Mouse (Mus musculus): ENCODE results near the gene Igsf21. TPM values are rescaled to one million over a fixed set of nuclear protein-coding genes. Genes with fewer than 3 reads are reported as not detected.

Igsf21 gene
- polyA plus RNA-seq, 1 experiment from 2014 or later: 8.1 TPM

DNA sequence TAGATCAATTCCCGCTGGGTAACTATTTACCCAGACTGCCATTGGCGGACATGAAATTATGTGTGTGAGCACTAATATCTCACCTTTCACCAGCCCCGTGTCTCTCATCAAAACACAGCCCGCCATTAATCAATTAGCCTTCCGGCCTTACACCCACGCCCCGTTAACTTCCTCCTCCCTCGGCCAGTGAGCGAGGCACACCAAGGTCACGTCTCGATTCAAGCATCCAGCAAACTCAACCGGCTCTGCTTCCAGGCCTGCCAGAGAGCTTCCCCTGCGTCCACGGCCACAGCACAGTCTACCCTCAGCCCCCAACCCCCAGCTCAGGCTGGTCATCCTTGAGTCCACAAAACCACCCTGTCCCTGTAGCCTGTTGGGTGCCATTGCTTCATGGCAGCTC is 32.2 kb downstream of the Igsf21 start:
- peaks cover 21% of the 10 kb centered on the region for H3K4me1 ChIP-seq (replicated peaks; ENCODE audit: control insufficient read depth, insufficient read depth, low read length)
- H3K4me2 ChIP-seq (replicated peaks; ENCODE audit: low read depth, low read length): no peak overlapping the region
- no peak overlapping the region for H3K27ac ChIP-seq (ENCODE audit: low read depth, low read length)
- H3K9ac ChIP-seq (ENCODE audit: low read depth, low read length): no peak overlapping the region
- H3K36me3 ChIP-seq (ENCODE audit: control insufficient read depth, insufficient read depth, low read length): no peaks in the 10 kb centered on the region
- no peaks in the 10 kb centered on the region for H3K9me3 ChIP-seq (ENCODE audit: control insufficient read depth, low read length)
- ATAC-seq (ENCODE audit: low FRiP score): no peak
- no peak overlapping the region for H3K4me3 ChIP-seq (ENCODE audit: low read depth, low read length)
- H3K27me3 ChIP-seq (ENCODE audit: control insufficient read depth, insufficient read depth, low read length): no peaks in the 10 kb centered on the region
- no peak for DNase-seq (ENCODE audit: low spot score)
- WGBS: 50% methylated on average over 14 of the region's 14 CpGs

DNA sequence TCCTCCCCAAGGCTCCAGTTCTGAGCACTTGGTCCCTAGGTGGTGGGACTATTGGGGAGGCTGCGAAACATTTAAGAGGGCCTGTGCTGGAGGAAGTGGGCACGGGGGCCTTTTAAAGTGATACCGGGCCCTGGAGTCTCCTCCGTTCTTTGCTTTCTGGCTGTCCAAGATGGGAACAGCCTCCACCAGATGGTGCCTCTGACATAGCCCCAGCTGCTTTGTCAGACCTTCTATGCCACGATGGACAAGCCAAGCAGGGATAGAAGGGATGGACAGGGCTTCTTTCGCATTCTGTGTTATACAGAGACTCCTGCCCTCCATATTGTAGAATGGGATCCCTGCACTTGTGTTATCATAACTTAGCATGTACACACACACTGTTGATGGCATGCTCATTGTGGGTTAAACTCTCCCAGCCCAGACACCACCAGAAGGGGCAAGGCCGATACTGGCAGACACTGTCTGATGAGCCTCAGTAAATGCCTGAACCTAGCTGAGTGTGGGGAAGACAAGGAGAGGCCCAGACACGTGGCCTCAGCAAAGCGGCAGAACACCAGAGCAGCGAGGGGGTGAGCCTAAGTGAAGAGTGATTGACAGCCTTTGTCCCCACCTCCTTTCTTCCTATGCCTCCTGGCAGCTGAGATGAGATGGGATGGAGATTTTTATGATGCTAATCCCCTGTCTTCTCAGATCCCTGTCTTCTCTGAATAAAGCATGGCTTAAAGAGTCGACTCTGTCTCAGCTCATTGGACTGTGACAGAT is 36.3 kb downstream of the Igsf21 start:
- H3K4me3 ChIP-seq (ENCODE audit: low read depth, low read length): no peak overlapping the region
- H3K27ac ChIP-seq (ENCODE audit: low read depth, low read length): peak overlapping the region; percentile 10
- no peak overlapping the region for H3K9ac ChIP-seq (ENCODE audit: low read depth, low read length)
- H3K27me3 ChIP-seq (ENCODE audit: control insufficient read depth, insufficient read depth, low read length): no peaks in the 10 kb centered on the region
- ATAC-seq (ENCODE audit: low FRiP score) (peak; percentile 53; the same call in 1 of the 2 replicates), DNase-seq (ENCODE audit: low spot score) (peak; percentile 40)
- H3K36me3 ChIP-seq (ENCODE audit: control insufficient read depth, insufficient read depth, low read length): no peaks in the 10 kb centered on the region
- no peaks in the 10 kb centered on the region for H3K9me3 ChIP-seq (ENCODE audit: control insufficient read depth, low read length)
- H3K4me1 ChIP-seq (replicated peaks; ENCODE audit: control insufficient read depth, insufficient read depth, low read length): peaks cover 9% of the 10 kb centered on the region
- no peak overlapping the region for H3K4me2 ChIP-seq (replicated peaks; ENCODE audit: low read depth, low read length)
- 56% methylated on average over 11 of the region's 11 CpGs for WGBS

DNA sequence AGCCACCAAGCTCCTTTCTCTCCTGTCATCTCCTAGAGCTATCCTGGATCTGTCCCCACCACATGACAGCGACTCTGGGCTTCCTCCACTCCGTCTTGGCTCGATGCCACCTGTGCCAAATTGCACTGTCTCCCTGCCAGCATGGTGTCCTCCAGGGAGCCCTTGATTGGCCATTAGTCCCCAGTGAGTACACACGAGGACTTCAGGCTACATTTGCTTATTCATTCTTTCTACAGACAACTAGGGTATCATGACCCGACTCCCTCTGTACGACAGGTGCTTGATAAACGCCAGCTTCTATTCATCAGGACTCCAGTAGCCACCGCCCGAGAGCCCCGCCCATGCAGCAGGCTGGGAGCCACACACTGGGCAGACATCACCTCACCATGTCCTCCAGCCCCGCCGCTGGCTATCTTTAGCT is 40.8 kb downstream of the Igsf21 start:
- H3K27me3 ChIP-seq (ENCODE audit: control insufficient read depth, insufficient read depth, low read length): no peaks in the 10 kb centered on the region
- no peaks in the 10 kb centered on the region for H3K36me3 ChIP-seq (ENCODE audit: control insufficient read depth, insufficient read depth, low read length)
- H3K9ac ChIP-seq (ENCODE audit: low read depth, low read length): no peak overlapping the region
- H3K9me3 ChIP-seq (ENCODE audit: control insufficient read depth, low read length): no peaks in the 10 kb centered on the region
- no peak overlapping the region for H3K4me3 ChIP-seq (ENCODE audit: low read depth, low read length)
- no peak for ATAC-seq (ENCODE audit: low FRiP score)
- no peak overlapping the region for H3K27ac ChIP-seq (ENCODE audit: low read depth, low read length)
- DNase-seq (ENCODE audit: low spot score): no peak
- no peaks in the 10 kb centered on the region; the same call in 1 of the 2 replicates for H3K4me1 ChIP-seq (replicated peaks; ENCODE audit: control insufficient read depth, insufficient read depth, low read length)
- 62% methylated on average over 12 of the region's 12 CpGs for WGBS
- H3K4me2 ChIP-seq (replicated peaks; ENCODE audit: low read depth, low read length): no peak overlapping the region

DNA sequence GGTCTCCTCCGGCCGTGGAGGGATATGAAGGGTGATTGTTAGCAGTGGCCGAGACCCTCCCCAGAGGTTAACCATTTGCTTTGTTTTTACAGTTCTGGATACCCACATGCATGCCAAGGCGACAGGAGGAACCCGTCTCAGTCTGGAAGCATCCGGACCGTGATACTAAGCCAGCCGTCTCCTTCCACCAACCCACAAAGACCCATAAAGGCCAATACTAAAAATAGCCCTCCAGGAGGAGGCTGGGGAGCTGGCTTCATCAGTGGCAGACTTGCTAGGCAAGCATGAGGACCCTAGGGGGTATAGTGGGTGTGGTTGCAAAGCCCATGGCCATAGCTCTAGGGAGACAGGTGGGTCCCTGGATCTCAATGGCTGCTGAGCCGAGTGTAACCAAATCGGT is 41.8 kb downstream of the Igsf21 start:
- ATAC-seq (ENCODE audit: low FRiP score): no peak
- DNase-seq (ENCODE audit: low spot score): no peak

DNA sequence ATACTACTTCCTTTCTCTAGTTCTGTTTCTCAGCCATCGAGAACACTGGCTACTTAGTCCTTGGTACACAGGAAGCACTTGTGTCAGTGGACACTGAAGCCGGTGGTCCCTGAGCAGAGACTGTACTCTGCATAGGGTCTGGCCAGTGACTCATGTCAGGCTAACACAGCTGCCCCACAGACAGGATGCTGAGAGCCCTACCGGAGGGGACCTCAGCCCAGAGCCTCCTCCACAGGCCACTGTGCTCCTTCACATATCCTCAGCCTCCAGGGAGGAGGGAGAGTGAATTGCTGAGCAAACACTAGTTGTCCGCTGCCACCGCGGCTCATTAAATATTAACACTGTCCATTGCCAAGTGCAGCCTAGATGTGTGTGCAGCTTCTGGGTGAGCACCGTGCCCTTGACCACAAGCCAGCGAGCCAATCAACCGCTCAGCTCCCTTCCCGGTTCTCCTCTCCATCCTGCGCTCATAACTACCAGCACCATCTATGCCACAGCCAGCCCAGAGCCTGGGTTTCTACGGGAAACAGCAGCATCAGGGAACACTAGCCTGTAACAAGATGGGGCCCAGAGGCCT is 42.8 kb downstream of the Igsf21 start:
- no peaks in the 10 kb centered on the region for H3K27me3 ChIP-seq (ENCODE audit: control insufficient read depth, insufficient read depth, low read length)
- WGBS: 81% methylated on average over 12 of the region's 12 CpGs
- ATAC-seq (ENCODE audit: low FRiP score): no peak

More for the DNA sequence above, 41.8 kb downstream of the Igsf21 start:
- Histone ChIP-seq H3K9ac (ENCODE audit: low read depth, low read length) (no peak overlapping the region), H3K27me3 (ENCODE audit: control insufficient read depth, insufficient read depth, low read length) (no peaks in the 10 kb centered on the region), H3K4me3 (ENCODE audit: low read depth, low read length) (no peak overlapping the region), H3K4me1 (replicated peaks; ENCODE audit: control insufficient read depth, insufficient read depth, low read length) (no peaks in the 10 kb centered on the region; the same call in 1 of the 2 replicates), H3K27ac (ENCODE audit: low read depth, low read length) (no peak overlapping the region), H3K4me2 (replicated peaks; ENCODE audit: low read depth, low read length) (no peak overlapping the region), H3K9me3 (ENCODE audit: control insufficient read depth, low read length) (no peaks in the 10 kb centered on the region), H3K36me3 (ENCODE audit: control insufficient read depth, insufficient read depth, low read length) (no peaks in the 10 kb centered on the region)
- WGBS: 91% methylated on average over 10 of the region's 10 CpGs

DNA sequence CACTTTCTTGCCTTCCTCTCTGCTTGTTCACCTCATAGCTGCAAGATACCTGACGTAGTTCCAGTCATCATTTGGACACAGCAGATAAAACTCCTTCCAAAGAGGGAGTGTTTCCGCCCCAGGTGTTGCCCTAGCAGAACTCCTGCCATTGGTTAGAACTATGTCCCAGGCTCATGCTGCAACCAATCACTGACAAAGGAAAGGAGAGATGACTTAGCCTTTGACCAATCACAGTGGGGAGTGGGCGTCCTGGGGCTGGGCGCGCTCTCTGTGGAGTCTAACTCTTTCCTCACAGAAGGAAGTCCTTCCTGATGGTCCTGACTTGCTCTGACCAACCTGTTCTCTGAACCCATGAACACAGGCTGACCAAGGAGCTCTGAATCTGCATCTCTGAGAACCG is 44.4 kb downstream of the Igsf21 start:
- WGBS: 40% methylated on average over 6 of the region's 6 CpGs
- Histone ChIP-seq H3K4me3 (ENCODE audit: low read depth, low read length) (no peak overlapping the region), H3K4me2 (replicated peaks; ENCODE audit: low read depth, low read length) (no peak overlapping the region), H3K9ac (ENCODE audit: low read depth, low read length) (no peak overlapping the region), H3K4me1 (replicated peaks; ENCODE audit: control insufficient read depth, insufficient read depth, low read length) (no peaks in the 10 kb centered on the region), H3K27ac (ENCODE audit: low read depth, low read length) (no peak overlapping the region), H3K27me3 (ENCODE audit: control insufficient read depth, insufficient read depth, low read length) (no peaks in the 10 kb centered on the region), H3K9me3 (ENCODE audit: control insufficient read depth, low read length) (no peaks in the 10 kb centered on the region), H3K36me3 (ENCODE audit: control insufficient read depth, insufficient read depth, low read length) (no peaks in the 10 kb centered on the region)
- DNase-seq (ENCODE audit: low spot score) (no peak), ATAC-seq (ENCODE audit: low FRiP score) (no peak)

More for the DNA sequence above, 42.8 kb downstream of the Igsf21 start:
- no peak overlapping the region for H3K27ac ChIP-seq (ENCODE audit: low read depth, low read length)
- H3K9me3 ChIP-seq (ENCODE audit: control insufficient read depth, low read length): no peaks in the 10 kb centered on the region
- no peak overlapping the region for H3K9ac ChIP-seq (ENCODE audit: low read depth, low read length)
- H3K36me3 ChIP-seq (ENCODE audit: control insufficient read depth, insufficient read depth, low read length): no peaks in the 10 kb centered on the region
- no peak for DNase-seq (ENCODE audit: low spot score)
- H3K4me2 ChIP-seq (replicated peaks; ENCODE audit: low read depth, low read length): no peak overlapping the region
- no peak overlapping the region for H3K4me3 ChIP-seq (ENCODE audit: low read depth, low read length)
- H3K4me1 ChIP-seq (replicated peaks; ENCODE audit: control insufficient read depth, insufficient read depth, low read length): no peaks in the 10 kb centered on the region

DNA sequence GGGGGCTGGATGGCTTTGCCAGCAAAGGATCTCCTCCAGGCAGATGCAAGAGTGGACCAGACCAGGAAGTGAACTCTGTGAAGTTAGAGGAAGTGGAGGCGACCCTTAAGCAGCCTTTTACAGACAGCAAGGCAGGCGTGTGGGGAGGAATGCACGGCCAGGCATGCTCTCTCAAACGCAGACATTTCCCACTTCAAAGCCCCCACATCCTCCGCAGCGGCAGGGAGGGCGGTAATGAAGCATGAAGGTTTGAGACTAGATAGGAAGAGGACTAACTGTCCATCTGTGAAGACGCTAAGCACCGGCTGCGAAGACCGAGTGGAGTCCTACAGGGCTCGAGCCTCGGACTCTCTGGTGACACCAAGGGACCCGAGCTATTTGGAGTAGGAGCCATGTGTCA is 46.3 kb downstream of the Igsf21 start:
- DNase-seq (ENCODE audit: low spot score) (no peak), ATAC-seq (ENCODE audit: low FRiP score) (no peak)
- H3K36me3 ChIP-seq (ENCODE audit: control insufficient read depth, insufficient read depth, low read length): no peaks in the 10 kb centered on the region
- H3K4me1 ChIP-seq (replicated peaks; ENCODE audit: control insufficient read depth, insufficient read depth, low read length): no peaks in the 10 kb centered on the region
- no peak overlapping the region for H3K4me3 ChIP-seq (ENCODE audit: low read depth, low read length)
- H3K27ac ChIP-seq (ENCODE audit: low read depth, low read length): no peak overlapping the region
- H3K9ac ChIP-seq (ENCODE audit: low read depth, low read length): no peak overlapping the region
- WGBS: 82% methylated on average over 14 of the region's 14 CpGs
- H3K9me3 ChIP-seq (ENCODE audit: control insufficient read depth, low read length): no peaks in the 10 kb centered on the region
- H3K27me3 ChIP-seq (ENCODE audit: control insufficient read depth, insufficient read depth, low read length): no peaks in the 10 kb centered on the region
- no peak overlapping the region for H3K4me2 ChIP-seq (replicated peaks; ENCODE audit: low read depth, low read length)

DNA sequence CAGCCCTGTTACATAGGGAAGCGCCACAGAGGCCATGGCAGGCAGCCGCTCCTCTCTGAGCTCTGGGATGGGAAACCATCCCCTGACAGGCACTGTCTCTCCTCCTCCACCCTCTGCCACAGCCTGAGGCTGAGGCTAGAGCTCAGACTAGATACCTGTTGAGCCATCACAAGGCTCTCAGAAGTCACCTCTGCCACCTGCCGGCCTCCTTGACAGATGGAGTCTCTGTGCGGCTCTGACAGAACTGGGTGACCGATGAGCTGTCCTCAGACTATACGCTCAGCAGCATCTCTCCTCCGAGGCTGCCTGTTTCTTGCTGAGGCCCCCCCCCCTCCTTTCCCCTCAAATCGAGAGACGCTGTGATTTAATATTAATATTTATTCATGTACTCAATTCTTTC is 49.9 kb downstream of the Igsf21 start:
- no peak overlapping the region for H3K27ac ChIP-seq (ENCODE audit: low read depth, low read length)

More for the DNA sequence above, 49.9 kb downstream of the Igsf21 start:
- no peaks in the 10 kb centered on the region for H3K9me3 ChIP-seq (ENCODE audit: control insufficient read depth, low read length)
- no peak overlapping the region for H3K4me3 ChIP-seq (ENCODE audit: low read depth, low read length)
- H3K36me3 ChIP-seq (ENCODE audit: control insufficient read depth, insufficient read depth, low read length): no peaks in the 10 kb centered on the region
- no peaks in the 10 kb centered on the region for H3K4me1 ChIP-seq (replicated peaks; ENCODE audit: control insufficient read depth, insufficient read depth, low read length)
- H3K4me2 ChIP-seq (replicated peaks; ENCODE audit: low read depth, low read length): no peak overlapping the region
- no peak overlapping the region for H3K9ac ChIP-seq (ENCODE audit: low read depth, low read length)
- no peak for ATAC-seq (ENCODE audit: low FRiP score)
- no peaks in the 10 kb centered on the region for H3K27me3 ChIP-seq (ENCODE audit: control insufficient read depth, insufficient read depth, low read length)
- WGBS: 59% methylated on average over 9 of the region's 9 CpGs
- DNase-seq (ENCODE audit: low spot score): no peak
